Mouse (Mus musculus) liver, embryonic 14.5 days (tissue): ENCODE results near the gene Zfp148.

ENCODE experiments used
- CTCF ChIP-seq: IDR thresholded peaks from 2 replicates; pipeline ENCODE4 v1.5.1; 2016; ENCODE audit warnings: antibody characterized with exemption, low read depth, control low read depth
- EP300 ChIP-seq: IDR thresholded peaks from 2 replicates; pipeline ENCODE4 v1.6.1; 2016; ENCODE audit warnings: antibody characterized with exemption, low read depth

GRCm38 (mm10) chr16:33519916-33520568 is 139.4 kb downstream of the Zfp148 start:
- TF ChIP-seq CTCF (no peak), EP300 (no peak)
